Mouse (Mus musculus): ENCODE measurements around the gene Tap1. TPM values are rescaled to one million over a fixed set of nuclear protein-coding genes. Genes with fewer than 3 reads are reported as not detected.

Gene Tap1
- polyA plus RNA-seq, 1 experiment, result 0.62 TPM

DNA sequence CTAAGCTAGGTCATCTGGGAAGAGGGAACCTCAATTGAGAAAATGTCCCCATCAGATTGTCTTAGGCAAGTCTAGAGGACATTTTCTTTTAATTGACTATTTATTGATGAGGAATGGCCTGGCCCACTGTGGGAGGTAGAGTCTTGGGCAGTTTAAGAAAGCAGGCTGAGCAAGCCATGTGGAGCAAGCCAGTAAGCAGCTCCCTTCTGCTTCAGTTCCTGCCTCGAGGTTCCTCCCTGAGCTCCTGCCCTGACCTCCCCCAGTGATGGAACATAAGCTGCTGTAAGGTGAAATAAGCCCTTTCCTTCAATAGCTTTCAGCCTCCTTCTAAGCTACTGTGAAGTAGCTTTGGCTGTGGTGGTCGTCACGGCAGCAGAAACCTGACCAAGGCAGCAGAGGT, 50.4 kb downstream of the Tap1 start:
- no peak for TF ChIP-seq MYOD1 (IDR thresholded peaks at IDR 0.05; ENCODE audit: control insufficient read depth in 1 of 3, insufficient read length in 2 of 3, low read depth in 2 of 3)
- TF ChIP-seq CEBPB (IDR thresholded peaks at IDR 0.05; ENCODE audit: insufficient read depth, poor library complexity, severe bottlenecking), result no peak
- no peak for TF ChIP-seq E2F4 (IDR thresholded peaks at IDR 0.05; ENCODE audit: insufficient read depth)
- no peak for TF ChIP-seq MAX (IDR thresholded peaks at IDR 0.05; ENCODE audit: low read depth)
- no peak for TF ChIP-seq USF1 (IDR thresholded peaks at IDR 0.05; ENCODE audit: low read depth)
- TF ChIP-seq POLR2AphosphoS2 (IDR thresholded peaks at IDR 0.05; ENCODE audit: insufficient read length, low read depth), result no peak
- TF ChIP-seq TCF3 (IDR thresholded peaks at IDR 0.05; ENCODE audit: insufficient read length, low read depth), result no peak
- no peak for TF ChIP-seq TCF12 (IDR thresholded peaks at IDR 0.05; ENCODE audit: insufficient read depth, poor library complexity, severe bottlenecking)
- TF ChIP-seq SRF (IDR thresholded peaks at IDR 0.05; ENCODE audit: control insufficient read depth, insufficient read length, low read depth), result no peak
- TF ChIP-seq REST (IDR thresholded peaks at IDR 0.05; ENCODE audit: insufficient read depth, insufficient read length), result no peak

DNA sequence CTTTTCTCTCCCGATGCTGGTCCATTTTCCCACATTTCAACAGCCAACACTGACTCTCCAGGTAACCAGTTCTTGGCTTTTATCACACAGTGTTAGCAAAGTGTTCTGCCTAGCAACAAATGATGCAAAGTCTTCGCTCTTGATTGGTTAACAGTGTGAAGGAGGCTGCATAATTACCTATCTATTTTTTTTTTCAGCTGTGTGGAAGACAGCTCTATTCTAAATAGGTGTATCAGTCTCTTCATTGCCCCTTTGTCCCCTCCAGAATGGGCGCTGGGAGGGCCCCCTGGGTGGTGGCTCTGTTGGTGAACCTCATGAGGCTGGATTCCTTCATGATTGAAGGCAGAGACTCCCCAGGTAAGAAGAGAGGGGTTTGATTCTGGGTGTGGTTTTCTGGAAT, 51.4 kb downstream of the Tap1 start, which contains the start of gene H2-Ob:
Gene H2-Ob, plus strand, starts transcription at position 198 of the 400 bp plus-strand sequence.
- no peaks in the 10 kb centered on the region for H3K36me3 ChIP-seq (ENCODE audit: control insufficient read depth, insufficient read depth)
- no peak within 1 kb of the TSS for H3ac ChIP-seq (ENCODE audit: control insufficient read depth, insufficient read length)
- TF ChIP-seq TCF3 (IDR thresholded peaks at IDR 0.05; ENCODE audit: insufficient read length, low read depth) (no peak), TCF12 (IDR thresholded peaks at IDR 0.05; ENCODE audit: insufficient read depth, poor library complexity, severe bottlenecking) (no peak)
- no peak within 1 kb of the TSS for H3K4me3 ChIP-seq
- H3K4me2 ChIP-seq (ENCODE audit: low read depth), result no peak within 1 kb of the TSS
- H3K27me3 ChIP-seq (ENCODE audit: control insufficient read depth, insufficient read depth, insufficient read length), result peaks cover 5% of the 10 kb centered on the region
- no peaks in the 10 kb centered on the region for H3K79me2 ChIP-seq (ENCODE audit: control insufficient read depth, insufficient read depth)

More for the DNA sequence above, 50.4 kb downstream of the Tap1 start:
- H3K4me3 ChIP-seq, result no peak overlapping the region
- no peaks in the 10 kb centered on the region for H3K79me2 ChIP-seq (ENCODE audit: control insufficient read depth, insufficient read depth)
- H3K4me2 ChIP-seq (ENCODE audit: low read depth), result no peak overlapping the region
- H3ac ChIP-seq (ENCODE audit: control insufficient read depth, insufficient read length), result no peak overlapping the region
- no peaks in the 10 kb centered on the region for H3K36me3 ChIP-seq (ENCODE audit: control insufficient read depth, insufficient read depth)
- H3K27me3 ChIP-seq (ENCODE audit: control insufficient read depth, insufficient read depth, insufficient read length), result peaks cover 10% of the 10 kb centered on the region

DNA sequence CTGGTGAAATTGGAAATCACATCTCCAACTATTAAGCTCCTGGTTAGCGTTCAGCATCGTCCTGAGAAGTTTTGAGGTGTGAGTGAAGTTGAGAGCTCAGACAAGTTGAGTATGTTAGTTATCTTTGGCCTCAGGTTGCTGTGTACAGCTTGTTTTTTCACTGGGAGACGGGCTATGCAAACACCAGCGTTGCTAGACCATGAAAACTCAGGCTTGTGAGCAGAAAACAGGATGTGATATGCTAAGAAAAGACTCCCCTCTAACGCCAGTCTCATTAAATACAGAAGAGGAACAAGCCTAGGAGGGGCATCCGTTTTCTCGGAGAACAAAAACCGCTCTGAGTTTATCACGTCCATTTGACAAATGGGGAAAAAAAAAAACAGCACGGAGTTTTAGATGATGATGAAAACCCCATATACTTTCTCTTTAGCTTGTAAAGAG, 52.3 kb downstream of the Tap1 start:
- no peaks in the 10 kb centered on the region for H3K36me3 ChIP-seq (ENCODE audit: control insufficient read depth, insufficient read depth)
- H3ac ChIP-seq (ENCODE audit: control insufficient read depth, insufficient read length), result no peak overlapping the region
- TF ChIP-seq POLR2AphosphoS2 (IDR thresholded peaks at IDR 0.05; ENCODE audit: insufficient read length, low read depth) (no peak), MYOG (IDR thresholded peaks at IDR 0.05; ENCODE audit: control insufficient read depth in 1 of 3, insufficient read depth in 1 of 3, insufficient read length in 2 of 3, low read depth in 2 of 3) (no peak), TCF3 (IDR thresholded peaks at IDR 0.05; ENCODE audit: insufficient read length, low read depth) (no peak), POLR2A (IDR thresholded peaks at IDR 0.05; ENCODE audit: insufficient read length, low read depth) (no peak), MYOD1 (IDR thresholded peaks at IDR 0.05; ENCODE audit: control insufficient read depth in 1 of 3, insufficient read length in 2 of 3, low read depth in 2 of 3) (no peak), E2F4 (IDR thresholded peaks at IDR 0.05; ENCODE audit: insufficient read depth) (no peak), CEBPB (IDR thresholded peaks at IDR 0.05; ENCODE audit: insufficient read depth, poor library complexity, severe bottlenecking) (no peak), TCF12 (IDR thresholded peaks at IDR 0.05; ENCODE audit: insufficient read depth, poor library complexity, severe bottlenecking) (no peak), MAX (IDR thresholded peaks at IDR 0.05; ENCODE audit: low read depth) (no peak)
- no peak overlapping the region for H3K4me3 ChIP-seq
- H3K4me2 ChIP-seq (ENCODE audit: low read depth), result no peak overlapping the region
- no peaks in the 10 kb centered on the region for H3K79me2 ChIP-seq (ENCODE audit: control insufficient read depth, insufficient read depth)
- peaks cover 5% of the 10 kb centered on the region for H3K27me3 ChIP-seq (ENCODE audit: control insufficient read depth, insufficient read depth, insufficient read length)

DNA sequence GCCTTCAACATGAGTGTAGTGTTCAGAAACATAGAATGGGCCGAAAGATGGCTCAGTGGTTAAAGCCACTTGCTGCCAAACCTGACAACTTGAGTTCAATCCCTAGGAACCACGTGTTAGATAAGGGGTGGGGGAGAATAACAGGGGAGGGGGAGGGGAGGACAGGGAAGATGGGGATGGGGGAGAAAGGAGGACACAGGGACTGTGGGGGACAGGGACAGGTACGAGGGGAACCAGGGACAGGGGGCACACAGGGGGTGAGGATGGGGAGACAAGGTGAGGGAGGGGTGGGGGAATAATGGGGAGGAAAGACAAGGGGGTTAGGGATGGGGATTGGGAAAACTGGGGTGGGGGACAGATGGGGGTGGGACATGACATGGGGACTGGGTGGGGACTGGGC, 53.0 kb downstream of the Tap1 start:
- no peaks in the 10 kb centered on the region for H3K36me3 ChIP-seq (ENCODE audit: control insufficient read depth, insufficient read depth)
- H3K4me2 ChIP-seq (ENCODE audit: low read depth), result no peak overlapping the region
- H3ac ChIP-seq (ENCODE audit: control insufficient read depth, insufficient read length), result no peak overlapping the region
- no peak overlapping the region for H3K4me3 ChIP-seq
- H3K79me2 ChIP-seq (ENCODE audit: control insufficient read depth, insufficient read depth), result no peaks in the 10 kb centered on the region
- TF ChIP-seq MYOG (IDR thresholded peaks at IDR 0.05; ENCODE audit: control insufficient read depth in 1 of 3, insufficient read depth in 1 of 3, insufficient read length in 2 of 3, low read depth in 2 of 3), result no peak
- no peak for TF ChIP-seq MYOD1 (IDR thresholded peaks at IDR 0.05; ENCODE audit: control insufficient read depth in 1 of 3, insufficient read length in 2 of 3, low read depth in 2 of 3)
- TF ChIP-seq TCF3 (IDR thresholded peaks at IDR 0.05; ENCODE audit: insufficient read length, low read depth), result no peak
- TF ChIP-seq POLR2AphosphoS2 (IDR thresholded peaks at IDR 0.05; ENCODE audit: insufficient read length, low read depth), result no peak
- TF ChIP-seq SRF (IDR thresholded peaks at IDR 0.05; ENCODE audit: control insufficient read depth, insufficient read length, low read depth), result no peak
- no peak for TF ChIP-seq USF1 (IDR thresholded peaks at IDR 0.05; ENCODE audit: low read depth)
- TF ChIP-seq MAX (IDR thresholded peaks at IDR 0.05; ENCODE audit: low read depth), result no peak
- no peak for TF ChIP-seq E2F4 (IDR thresholded peaks at IDR 0.05; ENCODE audit: insufficient read depth)
- TF ChIP-seq POLR2A (IDR thresholded peaks at IDR 0.05; ENCODE audit: insufficient read length, low read depth), result no peak
- peaks cover 5% of the 10 kb centered on the region for H3K27me3 ChIP-seq (ENCODE audit: control insufficient read depth, insufficient read depth, insufficient read length)

DNA sequence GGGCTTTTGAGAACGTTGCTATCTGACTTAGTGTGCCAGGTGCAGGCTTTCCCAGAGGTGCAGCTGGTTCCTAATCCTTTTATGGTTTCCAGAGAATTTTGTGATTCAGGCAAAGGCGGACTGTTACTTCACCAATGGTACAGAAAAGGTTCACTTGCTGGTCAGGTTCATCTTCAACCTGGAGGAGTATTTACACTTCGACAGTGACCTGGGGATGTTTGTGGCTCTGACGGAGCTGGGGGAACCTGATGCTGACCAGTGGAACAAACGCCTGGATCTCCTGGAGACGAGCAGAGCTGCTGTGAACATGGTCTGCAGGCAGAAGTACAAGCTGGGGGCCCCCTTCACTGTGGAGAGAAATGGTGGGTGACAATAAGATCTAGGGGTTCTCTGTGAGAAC, 53.6 kb downstream of the Tap1 start:
- TF ChIP-seq POLR2A (IDR thresholded peaks at IDR 0.05; ENCODE audit: insufficient read length, low read depth) (no peak), CEBPB (IDR thresholded peaks at IDR 0.05; ENCODE audit: insufficient read depth, poor library complexity, severe bottlenecking) (no peak)
- no peaks in the 10 kb centered on the region for H3K36me3 ChIP-seq (ENCODE audit: control insufficient read depth, insufficient read depth)
- peaks cover 3% of the 10 kb centered on the region for H3K27me3 ChIP-seq (ENCODE audit: control insufficient read depth, insufficient read depth, insufficient read length)
- no peak overlapping the region for H3ac ChIP-seq (ENCODE audit: control insufficient read depth, insufficient read length)
- H3K4me3 ChIP-seq, result no peak overlapping the region
- H3K4me2 ChIP-seq (ENCODE audit: low read depth), result no peak overlapping the region
- H3K79me2 ChIP-seq (ENCODE audit: control insufficient read depth, insufficient read depth), result no peaks in the 10 kb centered on the region
